Mouse (Mus musculus) layer of hippocampus, adult 6 months (tissue): ENCODE measurements around the gene Olfm3. TPM values are rescaled to one million over a fixed set of nuclear protein-coding genes. Genes with fewer than 3 reads are reported as not detected.

ENCODE experiments used
- long read RNA-seq, 2 experiments: library from polyadenylated mRNA; unstranded; transcript quantifications; one replicate each; pipeline ENCODE4 v2.0.0; 2019 to 2020
- polyA plus RNA-seq: library from polyadenylated mRNA; unstranded; fragments of <200 nt; fragmentation: Nextera tagmentation; gene quantifications from 2 replicates; pipeline ENCODE4 v1.2.3, GENCODE M21; 2021

Gene Olfm3
- polyA plus RNA-seq, result 5.8 TPM in 2 replicates
- long read RNA-seq, experiment 1, full-length matches to known transcripts, result 7 of 15 reads
- long read RNA-seq, experiment 1, partial matches to known transcripts, result 7 of 15 reads
- long read RNA-seq, experiment 1, other reads (novel, unspliced or antisense), result 1 of 15 reads
- long read RNA-seq, experiment 2, full-length matches to known transcripts, result 101 of 115 reads
- long read RNA-seq, experiment 2, partial matches to known transcripts, result 6 of 115 reads
- long read RNA-seq, experiment 2, other reads (novel, unspliced or antisense), result 8 of 115 reads

DNA sequence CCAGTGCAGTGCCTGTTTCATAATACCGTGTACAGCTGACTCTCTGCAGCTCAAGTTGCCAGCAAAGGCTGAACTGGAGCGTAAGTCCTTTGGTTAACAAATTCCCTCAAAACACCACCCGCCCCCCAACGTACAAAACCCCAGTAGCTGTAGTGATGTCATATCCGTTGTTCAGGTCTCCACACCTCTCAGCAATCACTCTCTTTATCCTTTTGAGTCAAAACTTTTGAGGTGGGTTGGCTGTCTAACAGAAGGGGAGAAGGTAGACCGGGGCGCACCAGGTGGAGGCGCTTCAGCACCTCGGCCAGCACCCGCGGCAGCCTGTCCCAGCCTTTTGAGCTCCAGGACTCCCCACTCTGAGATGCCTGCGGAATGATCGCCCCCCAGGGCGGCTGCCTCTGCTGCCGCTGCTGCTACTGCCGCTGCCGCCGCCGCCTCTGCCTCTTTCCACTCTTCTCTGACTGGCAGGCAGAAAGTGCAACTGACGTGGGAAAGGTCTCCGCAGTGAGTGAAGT lies at the start of gene Olfm3:
Gene Olfm3 (plus strand): TSS at position 155 of the 515 bp plus-strand sequence.

